Mouse (Mus musculus) effector memory CD4-positive, alpha-beta T cell, adult 5 months (primary cell): ENCODE measurements around the gene Olfr512. TPM values are rescaled to one million over a fixed set of nuclear protein-coding genes. Genes with fewer than 3 reads are reported as not detected.

Source experiments
- polyA plus RNA-seq: library from polyadenylated mRNA; unstranded; fragments of 100-300 nt; shearing (Covaris generic); gene quantifications from one replicate; pipeline ENCODE4 v1.2.1, GENCODE M21; 2017

The Olfr512 gene
- not detected for polyA plus RNA-seq

DNA sequence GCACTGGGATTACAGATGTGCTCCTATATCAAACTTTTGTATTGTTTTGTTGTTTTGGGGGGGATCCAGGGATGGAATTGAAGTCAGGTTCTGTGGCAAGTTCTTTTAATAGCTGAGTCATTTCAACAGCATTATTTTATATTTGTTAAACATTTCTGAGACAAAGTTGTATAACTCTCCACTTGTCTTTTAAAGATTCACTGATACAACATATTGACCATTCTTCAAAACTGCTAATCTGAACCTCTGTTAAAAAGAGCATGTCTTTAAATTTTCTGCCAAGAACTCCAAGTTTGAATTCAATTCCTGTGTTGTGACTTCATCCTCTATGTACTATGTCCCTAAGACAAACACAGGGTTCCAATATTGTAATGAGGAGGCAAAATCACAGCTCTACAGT is at the start of gene Olfr512:
Olfr512 (plus strand) TSS at position 301 of the 400 bp plus-strand sequence.

DNA sequence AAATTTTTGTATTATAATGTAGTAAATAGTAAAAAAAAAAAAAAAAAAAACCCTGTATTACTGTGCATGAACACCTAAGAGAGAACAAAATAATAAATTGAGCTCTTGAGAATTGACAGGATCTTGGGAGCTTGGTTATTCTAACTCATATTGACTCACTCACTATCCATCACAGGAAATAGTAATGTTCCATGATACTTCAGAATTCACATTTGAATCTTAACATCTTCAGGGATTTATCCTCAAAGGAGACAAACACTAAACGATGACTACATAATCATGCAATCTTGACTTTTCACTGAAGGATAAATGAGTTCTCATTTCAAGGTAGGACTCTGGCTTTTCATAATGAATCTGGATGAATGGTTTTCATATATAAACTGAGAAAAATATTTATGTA is 47.0 kb upstream of the Olfr512 start, which contains the start of gene Olfr510:
Olfr510 (plus strand) TSS at position 301 of the 400 bp plus-strand sequence.

GRCm38 (mm10) chr7:108750673-108751072 is 37.6 kb downstream of the Olfr512 start, which contains the start of gene Olfr513:
Gene Olfr513 (plus strand): TSS chr7:108750973.

Other genes starting within 250 kb of the Olfr512 start
- gene Olfr498, start 248.0 kb upstream of the Olfr512 start, polyA plus RNA-seq, result not detected
- gene Olfr502, start 188.3 kb upstream of the Olfr512 start, polyA plus RNA-seq, result not detected
- not detected for gene Olfr503, start 168.8 kb upstream of the Olfr512 start, polyA plus RNA-seq
- gene Olfr504, start 147.5 kb upstream of the Olfr512 start, polyA plus RNA-seq, result not detected
- gene Olfr506, start 102.5 kb upstream of the Olfr512 start, polyA plus RNA-seq, result not detected
- gene Olfr507, start 91.5 kb upstream of the Olfr512 start, polyA plus RNA-seq, result not detected
- gene Olfr508, start 83.3 kb upstream of the Olfr512 start, polyA plus RNA-seq, result not detected
- not detected for gene Olfr509, start 61.4 kb upstream of the Olfr512 start, polyA plus RNA-seq
- not detected for gene Olfr510, start 46.9 kb upstream of the Olfr512 start, polyA plus RNA-seq
- gene Olfr513, start 37.7 kb downstream of the Olfr512 start, polyA plus RNA-seq, result not detected
- gene Olfr514, start 112.7 kb downstream of the Olfr512 start, polyA plus RNA-seq, result not detected
- gene Olfr516, start 137.2 kb downstream of the Olfr512 start, polyA plus RNA-seq, result not detected
- not detected for gene Olfr517, start 159.1 kb downstream of the Olfr512 start, polyA plus RNA-seq
- gene Olfr518, start 171.7 kb downstream of the Olfr512 start, polyA plus RNA-seq, result not detected
- not detected for gene Olfr519, start 181.1 kb downstream of the Olfr512 start, polyA plus RNA-seq
- not detected for gene Nlrp10, start 216.9 kb downstream of the Olfr512 start, polyA plus RNA-seq
- gene Eif3f, start 221.1 kb downstream of the Olfr512 start, polyA plus RNA-seq, result 154 TPM
- gene Tub, start 237.0 kb downstream of the Olfr512 start, polyA plus RNA-seq, result 1.6 TPM